Mouse (Mus musculus) forebrain, postnatal 0 days (tissue): ENCODE data around the gene Srrm3. TPM values are rescaled to one million over a fixed set of nuclear protein-coding genes. Genes with fewer than 3 reads are reported as not detected.

Experiments
- ATAC-seq: fragments of 200-750 bp; cut with Nextera tagmentation; 2 replicates; pipeline ENCODE4 v1.8.0; 2017; ENCODE audit warnings: mild to moderate bottlenecking, moderate library complexity
- DNase-seq: peaks from one replicate; pipeline ENCODE4 v3.0.0-alpha.2; 2015
- H3K27ac ChIP-seq: fragments of 300-500 bp; sonication (generic); 2 replicates; pipeline ENCODE4 v1.5.1; 2014; ENCODE audit warnings: low read depth, mild to moderate bottlenecking, antibody characterized with exemption, low read length, moderate library complexity, mixed read lengths
- H3K27me3 ChIP-seq: fragments of 300-500 bp; sonication (generic); 2 replicates; pipeline ENCODE4 v1.6.1; 2014; ENCODE audit warnings: mild to moderate bottlenecking, low read length, mixed read lengths; ENCODE audit not compliant: insufficient read depth
- H3K36me3 ChIP-seq: fragments of 300-500 bp; sonication (generic); 2 replicates; pipeline ENCODE4 v1.6.1; 2014; ENCODE audit warnings: mild to moderate bottlenecking, moderate library complexity; ENCODE audit not compliant: insufficient read depth
- H3K4me1 ChIP-seq: fragments of 300-500 bp; sonication (generic); 2 replicates; pipeline ENCODE4 v1.6.1; 2014; ENCODE audit warnings: antibody characterized with exemption; ENCODE audit not compliant: insufficient read depth
- H3K4me2 ChIP-seq: fragments of 300-500 bp; sonication (generic); 2 replicates; pipeline ENCODE4 v1.6.1; 2014; ENCODE audit warnings: low read depth, mild to moderate bottlenecking, moderate library complexity
- H3K4me3 ChIP-seq: fragments of 300-500 bp; sonication (generic); 2 replicates; pipeline ENCODE4 v1.5.1; 2014; ENCODE audit warnings: low read depth, low read length, mixed read lengths
- H3K9ac ChIP-seq: fragments of 300-500 bp; sonication (generic); 2 replicates; pipeline ENCODE4 v1.6.1; 2014; ENCODE audit warnings: mild to moderate bottlenecking
- H3K9me3 ChIP-seq: fragments of 300-500 bp; sonication (generic); 2 replicates; pipeline ENCODE4 v1.6.1; 2016; ENCODE audit warnings: low read length
- CTCF ChIP-seq: sonication (generic); IDR thresholded peaks from 2 replicates; pipeline ENCODE4 v1.5.1; 2016; ENCODE audit warnings: antibody characterized with exemption, control low read depth, low read depth
- WGBS: fragments of 180-500 bp; shearing (Covaris S2); extraction: QIAGEN DNeasy Blood & Tissue Kit; methylation state at CpG from one replicate; pipeline ENCODE4 v1.1.7; 2014; 5-methylcytosine and 5-hydroxymethylcytosine counted together
- polyA plus RNA-seq: library from polyadenylated mRNA; unstranded; fragments of >200 nt; fragmentation: Nextera tagmentation; extraction: Ambion mirVana; gene quantifications from 2 replicates; pipeline ENCODE4 v1.2.1, GENCODE M21; 2015
- total RNA-seq: library from RNA; depleted of rRNA; stranded (reverse); fragments of >200 nt; gene quantifications from 2 replicates; pipeline ENCODE4 v1.2.3, GENCODE M21; 2014

Srrm3 gene
- total and polyA plus RNA-seq, 2 experiments from 2014 or later, result 44.6 to 70.5 TPM

DNA sequence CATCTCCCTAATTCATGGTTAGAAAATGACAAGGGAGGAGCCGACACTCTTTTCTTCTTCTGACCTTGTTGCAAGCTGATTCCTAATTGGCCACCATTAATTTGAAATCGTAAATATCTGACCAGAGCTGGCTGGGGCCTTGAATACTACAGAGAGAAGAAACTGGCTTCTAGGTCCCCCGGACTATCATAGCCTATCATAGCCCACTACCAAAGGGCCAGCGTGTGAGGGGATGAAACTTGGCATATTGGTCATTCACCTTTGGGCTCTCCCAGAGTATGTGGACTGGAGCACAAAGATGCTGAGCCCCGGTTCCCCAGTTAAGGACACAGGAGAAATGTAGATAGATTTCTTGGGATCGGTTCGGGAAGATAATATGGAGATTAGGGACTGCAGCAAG, 96.4 kb downstream of the Srrm3 start:
- 0 out of 2 replicates have a peak, but pooled peaks cover 11% of the 10 kb centered on the region for H3K4me1 ChIP-seq
- H3K9me3 ChIP-seq, result no peaks in the 10 kb centered on the region
- TF ChIP-seq CTCF, result no peak
- peak; percentile 2; the same call in 1 of the 2 replicates for ATAC-seq
- H3K36me3 ChIP-seq, result no peaks in the 10 kb centered on the region
- peak overlapping the region; percentile 89 for H3K27ac ChIP-seq
- peak overlapping the region; percentile 66 for H3K9ac ChIP-seq
- DNase-seq, result no peak
- 20% methylated on average over 7 of the region's 7 CpGs for WGBS
- no peaks in the 10 kb centered on the region for H3K27me3 ChIP-seq
- peak overlapping the region; percentile 36 for H3K4me3 ChIP-seq
- peak overlapping the region; percentile 72 for H3K4me2 ChIP-seq

GRCm38 (mm10) chr5:135903551-135904151, 97.0 kb downstream of the Srrm3 start:
- ATAC-seq (peak; percentile 96), DNase-seq (peak; percentile 91)
- Histone ChIP-seq H3K9me3 (no peaks in the 10 kb centered on the region), H3K4me2 (peak overlapping the region; percentile 72), H3K4me1 (0 out of 2 replicates have a peak, but pooled peaks cover 11% of the 10 kb centered on the region), H3K4me3 (peak overlapping the region; percentile 36), H3K27me3 (no peaks in the 10 kb centered on the region), H3K36me3 (peaks cover 5% of the 10 kb centered on the region; the same call in 1 of the 2 replicates), H3K9ac (peak overlapping the region; percentile 66), H3K27ac (peak overlapping the region; percentile 89)
- peak; percentile 90 for TF ChIP-seq CTCF
- WGBS, result 1% methylated on average over 30 of the region's 30 CpGs

- Histone ChIP-seq H3K4me1 (0 out of 2 replicates have a peak, but pooled peaks cover 11% of the 10 kb centered on the region), H3K27ac (peak overlapping the region; percentile 89), H3K27me3 (no peaks in the 10 kb centered on the region), H3K4me3 (0 out of 2 replicates have a peak overlapping the region, but pooled peaks have one; percentile 36), H3K9ac (peak overlapping the region; percentile 66; the same call in 1 of the 2 replicates), H3K4me2 (peak overlapping the region; percentile 72), H3K9me3 (no peaks in the 10 kb centered on the region), H3K36me3 (peaks cover 11% of the 10 kb centered on the region)
- DNase-seq, result no peak
- WGBS, result 64% methylated on average over 5 of the region's 5 CpGs
- ATAC-seq, result no peak
- no peak for TF ChIP-seq CTCF
Observed at GRCm38 (mm10) chr5:135904259-135904658, 97.6 kb downstream of the Srrm3 start.

GRCm38 (mm10) chr5:135905320-135906225, 98.9 kb downstream of the Srrm3 start:
- Histone ChIP-seq H3K4me1 (0 out of 2 replicates have a peak, but pooled peaks cover 11% of the 10 kb centered on the region), H3K27me3 (no peaks in the 10 kb centered on the region), H3K9me3 (no peaks in the 10 kb centered on the region), H3K36me3 (peaks cover 24% of the 10 kb centered on the region), H3K4me2 (no peak overlapping the region), H3K4me3 (no peak overlapping the region), H3K27ac (no peak overlapping the region), H3K9ac (no peak overlapping the region)
- no peak for DNase-seq
- no peak for ATAC-seq
- no peak for TF ChIP-seq CTCF
- 63% methylated on average over 8 of the region's 8 CpGs for WGBS

DNA sequence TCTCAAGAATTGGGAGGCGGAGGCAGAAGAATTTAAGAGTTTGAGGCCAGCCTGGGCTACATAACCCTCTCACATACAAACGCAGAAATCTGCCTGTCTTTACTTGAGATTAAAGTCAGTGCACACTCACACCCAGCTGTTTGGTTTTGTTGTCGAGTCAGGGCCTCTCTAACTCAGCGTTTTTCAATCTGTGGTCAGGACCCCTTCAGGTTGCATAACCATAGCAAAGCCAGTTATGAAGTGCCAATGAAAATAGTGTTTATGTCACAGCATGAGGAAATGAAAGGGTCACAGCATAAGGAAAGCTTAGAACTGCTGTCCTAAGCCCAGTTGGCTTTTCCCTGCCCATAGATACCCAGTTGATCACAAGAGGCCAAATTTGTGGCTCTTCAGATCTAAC, 100.2 kb downstream of the Srrm3 start:
- H3K36me3 ChIP-seq, result peaks cover 35% of the 10 kb centered on the region
- TF ChIP-seq CTCF, result no peak

DNA sequence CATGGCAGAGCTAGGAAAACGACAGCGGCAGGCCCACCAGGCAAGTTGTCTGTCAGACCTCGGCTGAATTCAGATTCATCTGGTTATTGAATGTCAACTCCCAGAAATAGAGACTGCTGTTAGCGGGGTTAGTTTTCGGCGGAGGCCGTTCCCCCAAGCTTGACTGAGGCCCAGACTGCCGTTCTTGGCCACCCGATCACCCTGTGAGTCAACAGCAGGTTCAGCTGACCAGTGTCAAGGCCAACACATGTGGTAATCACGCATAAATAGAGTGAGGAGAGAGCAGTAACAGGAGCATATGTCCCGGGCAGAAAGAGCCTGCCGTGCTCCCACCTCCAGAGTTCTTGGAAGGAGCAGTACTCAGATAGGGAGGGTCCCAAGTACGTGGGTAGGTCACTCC, 100.6 kb downstream of the Srrm3 start:
- ATAC-seq (no peak), DNase-seq (no peak)
- no peak overlapping the region for H3K9ac ChIP-seq
- 0 out of 2 replicates have a peak, but pooled peaks cover 11% of the 10 kb centered on the region for H3K4me1 ChIP-seq
- TF ChIP-seq CTCF, result no peak
- H3K36me3 ChIP-seq, result peaks cover 37% of the 10 kb centered on the region
- H3K9me3 ChIP-seq, result no peaks in the 10 kb centered on the region
- H3K27me3 ChIP-seq, result no peaks in the 10 kb centered on the region
- no peak overlapping the region for H3K27ac ChIP-seq
- no peak overlapping the region for H3K4me2 ChIP-seq
- WGBS, result 79% methylated on average over 13 of the region's 13 CpGs
- H3K4me3 ChIP-seq, result no peak overlapping the region

More for the DNA sequence above, 100.2 kb downstream of the Srrm3 start:
- Histone ChIP-seq H3K4me3 (no peak overlapping the region), H3K27me3 (no peaks in the 10 kb centered on the region), H3K9ac (no peak overlapping the region), H3K4me2 (no peak overlapping the region), H3K9me3 (no peaks in the 10 kb centered on the region), H3K4me1 (0 out of 2 replicates have a peak, but pooled peaks cover 11% of the 10 kb centered on the region), H3K27ac (no peak overlapping the region)
- DNase-seq (no peak), ATAC-seq (no peak)
- 84% methylated on average over 4 of the region's 4 CpGs for WGBS
